Mouse (Mus musculus) B cell, adult (primary cell): ENCODE measurements around the gene Glt8d2. TPM values are rescaled to one million over a fixed set of nuclear protein-coding genes. Genes with fewer than 3 reads are reported as not detected.

Experiments
- total RNA-seq: library from RNA; stranded (reverse); gene quantifications from 4 replicates; pipeline ENCODE4 v1.2.4, GENCODE M21; 2023; ENCODE audit not compliant: inconsistent age

Glt8d2 gene
- not detected in 4 replicates for total RNA-seq

GRCm38 (mm10) chr10:82690494-82690893 is at the start of gene Glt8d2:
Gene Glt8d2 (minus strand): TSS chr10:82690650.

DNA sequence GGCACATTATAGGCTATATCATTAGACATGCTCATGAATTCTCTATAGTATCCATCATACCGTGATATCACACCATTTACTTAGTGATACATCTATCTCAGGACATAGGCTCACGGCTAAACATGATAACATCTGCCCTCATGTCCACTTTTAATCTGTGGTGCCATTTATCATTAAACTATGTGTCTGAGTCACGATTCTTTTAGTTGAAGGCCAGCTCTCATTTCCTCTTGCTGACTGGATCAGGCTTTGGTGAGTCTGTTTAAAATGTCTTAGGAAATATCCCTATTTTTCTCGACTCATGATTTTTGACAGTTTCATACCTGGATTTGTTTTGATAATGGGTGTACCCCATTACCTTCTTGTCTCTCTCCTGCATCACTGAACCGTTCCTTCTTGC is 5.5 kb upstream of the Glt8d2 start, which contains the start of gene Hcfc2:
Gene Hcfc2 (plus strand): TSS at position 205 of the 400 bp plus-strand sequence.

DNA sequence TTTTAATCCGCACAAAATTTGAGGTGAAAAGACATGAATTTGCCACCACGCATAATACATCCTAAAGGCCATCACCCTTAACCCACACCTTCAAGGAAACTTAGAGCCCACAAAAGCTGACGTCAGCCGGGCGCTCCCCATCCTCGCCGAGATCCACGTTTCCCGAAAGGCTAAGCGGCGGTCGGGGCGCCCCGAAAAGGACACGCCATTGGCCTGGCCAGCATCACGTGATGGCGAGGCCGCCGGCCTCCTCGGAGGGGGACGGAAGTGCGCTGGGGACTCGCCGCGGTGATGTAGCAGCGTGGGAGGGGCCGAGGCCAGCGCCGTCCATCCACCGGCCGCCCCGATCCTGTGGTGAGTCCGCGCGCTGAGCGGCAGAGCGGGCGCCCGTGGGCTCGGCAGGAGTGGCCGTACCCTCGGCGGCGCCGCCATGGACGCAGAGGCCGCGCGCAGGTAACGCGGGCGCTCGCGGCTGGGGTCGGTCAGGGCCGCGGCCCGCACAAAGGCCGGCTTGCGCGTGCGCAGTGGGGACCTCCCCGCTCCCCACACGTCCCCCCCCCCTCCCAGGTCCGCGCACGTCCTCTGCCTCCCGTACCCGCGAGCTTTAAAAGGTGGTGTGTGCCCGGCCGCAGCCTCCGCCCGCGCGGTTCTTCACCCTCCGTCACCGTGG is 60.7 kb downstream of the Glt8d2 start, which contains the start of gene Tdg:
Gene Tdg (plus strand): TSS at position 243 of the 670 bp plus-strand sequence.

DNA sequence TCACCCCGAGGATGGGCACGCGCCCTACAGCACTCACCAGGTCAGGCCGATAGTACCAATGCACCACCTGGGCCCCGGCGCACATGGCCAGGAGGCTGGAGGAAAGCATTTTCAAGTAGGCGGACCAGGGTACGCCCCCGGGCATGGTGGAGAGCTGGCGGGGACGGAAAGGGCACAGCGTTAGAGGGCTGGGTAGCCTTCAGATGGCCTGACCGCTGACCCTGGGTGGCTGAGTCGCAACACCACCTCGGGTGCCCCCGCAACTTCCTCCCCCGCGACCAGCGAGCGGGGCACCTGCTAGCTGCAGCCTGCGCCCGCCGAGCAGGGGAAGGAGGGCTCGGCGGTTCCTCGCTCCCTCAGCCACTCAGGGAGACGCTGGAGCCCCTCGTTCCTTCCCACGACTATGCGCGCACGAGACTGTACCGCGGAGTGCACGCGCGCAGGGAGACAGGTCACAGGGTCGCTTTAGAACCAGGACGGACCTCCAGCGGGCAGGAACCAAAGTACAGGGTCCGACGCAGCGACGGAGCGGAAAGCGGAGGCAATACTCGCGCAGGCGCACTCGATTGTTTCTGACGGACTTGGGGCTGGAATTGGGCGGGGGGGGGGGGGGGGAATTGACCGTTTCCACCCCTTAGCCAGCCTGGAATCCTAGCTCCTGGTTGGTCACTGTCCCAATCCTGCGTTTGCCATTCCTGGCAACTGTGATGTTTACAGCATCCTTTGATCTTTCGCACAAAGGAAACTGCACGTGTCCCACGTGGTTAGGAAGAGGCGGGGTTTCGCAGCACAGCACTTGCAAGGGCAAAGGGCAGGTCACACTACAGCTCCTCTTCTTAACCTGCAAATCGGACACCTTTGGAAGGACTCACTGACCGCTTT is 67.5 kb downstream of the Glt8d2 start, which contains the start of gene 1190007I07Rik:
Gene 1190007I07Rik (minus strand): TSS at position 558 of the 882 bp plus-strand sequence.

Other genes starting within 250 kb of the Glt8d2 start
- gene Gm1553, start 198.0 kb downstream of the Glt8d2 start, total RNA-seq: not detected in 4 replicates
- gene 1190007I07Rik, start 67.4 kb downstream of the Glt8d2 start, total RNA-seq: 14.8 to 21.3 TPM (median 17.3 TPM) in 4 replicates
- gene Tdg, start 60.8 kb downstream of the Glt8d2 start, total RNA-seq: 89.2 to 102 TPM (median 90.4 TPM) in 4 replicates
- gene Hcfc2, start 5.5 kb upstream of the Glt8d2 start, total RNA-seq: 24.6 to 29.8 TPM (median 27.3 TPM) in 4 replicates
- 28.8 to 39.8 TPM (median 38.0 TPM) in 4 replicates for gene Nfyb, start 73.5 kb upstream of the Glt8d2 start, total RNA-seq
- 34.8 to 38.8 TPM (median 38.0 TPM) in 4 replicates for gene Txnrd1, start 143.3 kb upstream of the Glt8d2 start, total RNA-seq
- 3.5 to 4.9 TPM (median 4.3 TPM) in 4 replicates for gene Eid3, start 176.0 kb upstream of the Glt8d2 start, total RNA-seq